Mouse (Mus musculus) olfactory bulb, adult 2 months (tissue): ENCODE results near the gene Cdc34b.

Experiments
- CTCF ChIP-seq: fragments of 200-500 bp; IDR thresholded peaks from 2 replicates; pipeline ENCODE4 v1.5.1; 2012; ENCODE audit warnings: low read depth, mild to moderate bottlenecking, low read length, moderate library complexity; ENCODE audit not compliant: insufficient read depth
- POLR2A ChIP-seq: fragments of 200-500 bp; IDR thresholded peaks from 2 replicates; pipeline ENCODE4 v1.6.1; 2012; ENCODE audit warnings: mild to moderate bottlenecking, low read depth, low read length, moderate library complexity; ENCODE audit not compliant: insufficient read depth

- TF ChIP-seq CTCF (no peak), POLR2A (no peak)
Observed at GRCm38 (mm10) chr11:94759916-94760315, 18.3 kb downstream of the Cdc34b start.
